Mouse (Mus musculus) forebrain, embryonic 12.5 days (tissue): Measurements from ENCODE around the gene Ifi209. TPM values are rescaled to one million over a fixed set of nuclear protein-coding genes. Genes with fewer than 3 reads are reported as not detected.
"Not testable (repeated sequence)": the region's sequence is repeated elsewhere in the genome, so short reads cannot be mapped to it uniquely, and the experiment has no call there.

ENCODE experiments used
- ATAC-seq: fragments of 200-750 bp; cut with Nextera tagmentation; 2 replicates; pipeline ENCODE4 v1.8.0; 2017; ENCODE audit warnings: moderate TSS enrichment; ENCODE audit not compliant: low FRiP score
- H3K27ac ChIP-seq: fragments of 300-500 bp; sonication (generic); 2 replicates; pipeline ENCODE4 v1.5.1; 2016; ENCODE audit warnings: mild to moderate bottlenecking
- H3K27me3 ChIP-seq: fragments of 300-500 bp; sonication (generic); 2 replicates; pipeline ENCODE4 v1.6.1; 2016; ENCODE audit warnings: mild to moderate bottlenecking
- H3K36me3 ChIP-seq: fragments of 300-500 bp; sonication (generic); replicated peaks from 2 replicates; pipeline ENCODE4 v1.6.1; 2016; ENCODE audit warnings: mild to moderate bottlenecking
- H3K4me1 ChIP-seq: fragments of 300-500 bp; sonication (generic); 2 replicates; pipeline ENCODE4 v1.6.1; 2016
- H3K4me2 ChIP-seq: fragments of 300-500 bp; sonication (generic); 2 replicates; pipeline ENCODE4 v1.6.1; 2016; ENCODE audit warnings: mild to moderate bottlenecking, moderate library complexity
- H3K4me3 ChIP-seq: fragments of 300-500 bp; sonication (generic); replicated peaks from 2 replicates; pipeline ENCODE4 v1.5.1; 2016; ENCODE audit warnings: mild to moderate bottlenecking
- H3K9ac ChIP-seq: fragments of 300-500 bp; sonication (generic); 2 replicates; pipeline ENCODE4 v1.6.1; 2016; ENCODE audit warnings: mild to moderate bottlenecking
- H3K9me3 ChIP-seq: fragments of 300-500 bp; sonication (generic); 2 replicates; pipeline ENCODE4 v1.6.1; 2016
- WGBS: fragments of 180-500 bp; shearing (Covaris S2); methylation state at CpG from one replicate; pipeline ENCODE4 v1.1.7; 2016; 5-methylcytosine and 5-hydroxymethylcytosine counted together
- polyA plus RNA-seq: library from polyadenylated mRNA; unstranded; fragments of >200 nt; fragmentation: Nextera tagmentation; extraction: Ambion mirVana; gene quantifications from 2 replicates; pipeline ENCODE4 v1.2.1, GENCODE M21; 2016

Gene Ifi209
- 0.05 TPM in 1 of 2 replicates, not detected in the other for polyA plus RNA-seq

- H3K9me3 ChIP-seq, H3K9ac ChIP-seq, H3K4me1 ChIP-seq, H3K4me3 ChIP-seq, ATAC-seq, H3K4me2 ChIP-seq, H3K27me3 ChIP-seq, H3K27ac ChIP-seq, H3K36me3 ChIP-seq: not testable (repeated sequence)
- 93% methylated on average over 2 of the region's 2 CpGs for WGBS
Observed at GRCm38 (mm10) chr1:173630622-173631021, at the start of gene Ifi209. TSS of gene Ifi209 (plus strand) at chr1:173630917.

GRCm38 (mm10) chr1:173589698-173590097 is 41.0 kb upstream of the Ifi209 start:
- ATAC-seq, H3K9ac ChIP-seq, H3K4me3 ChIP-seq, H3K27me3 ChIP-seq, H3K4me1 ChIP-seq, H3K9me3 ChIP-seq, H3K27ac ChIP-seq, H3K4me2 ChIP-seq, H3K36me3 ChIP-seq: not testable (repeated sequence)
- WGBS, result 82% methylated on average over 2 of the region's 2 CpGs

- H3K4me1 ChIP-seq, H3K27ac ChIP-seq, H3K36me3 ChIP-seq, ATAC-seq, H3K9me3 ChIP-seq, H3K4me3 ChIP-seq, H3K9ac ChIP-seq, H3K27me3 ChIP-seq, H3K4me2 ChIP-seq: not testable (repeated sequence)
- 82% methylated on average over 3 of the region's 3 CpGs for WGBS
Observed at GRCm38 (mm10) chr1:173598838-173599494, 31.8 kb upstream of the Ifi209 start, which contains the start of gene Ifi213. TSS of gene Ifi213 (minus strand) at chr1:173599274.

GRCm38 (mm10) chr1:173610291-173610690 is 20.4 kb upstream of the Ifi209 start:
- ATAC-seq, H3K4me1 ChIP-seq, H3K9ac ChIP-seq, H3K27ac ChIP-seq, H3K4me3 ChIP-seq, H3K9me3 ChIP-seq, H3K27me3 ChIP-seq, H3K36me3 ChIP-seq, H3K4me2 ChIP-seq: not testable (repeated sequence)
- WGBS, result 69% methylated on average over 3 of the region's 3 CpGs

- not testable (repeated sequence) for H3K4me1 ChIP-seq, H3K9me3 ChIP-seq, H3K36me3 ChIP-seq, H3K4me3 ChIP-seq, H3K4me2 ChIP-seq, H3K27me3 ChIP-seq, ATAC-seq, H3K27ac ChIP-seq, H3K9ac ChIP-seq
- WGBS, result 90% methylated on average over 2 of the region's 2 CpGs
Observed at GRCm38 (mm10) chr1:173622216-173622615, 8.5 kb upstream of the Ifi209 start.

GRCm38 (mm10) chr1:173624052-173624451 is 6.7 kb upstream of the Ifi209 start:
- H3K4me3 ChIP-seq, result no peak overlapping the region
- 91% methylated on average over 2 of the region's 2 CpGs for WGBS
- no peak overlapping the region for H3K27ac ChIP-seq
- H3K36me3 ChIP-seq, result no peaks in the 10 kb centered on the region
- H3K9me3 ChIP-seq, result no peaks in the 10 kb centered on the region
- no peak for ATAC-seq
- H3K27me3 ChIP-seq, result no peaks in the 10 kb centered on the region
- H3K9ac ChIP-seq, result no peak overlapping the region
- no peaks in the 10 kb centered on the region for H3K4me1 ChIP-seq
- H3K4me2 ChIP-seq, result no peak overlapping the region

GRCm38 (mm10) chr1:173626686-173627085 is 4.0 kb upstream of the Ifi209 start:
- H3K4me3 ChIP-seq, result no peak overlapping the region
- no peak for ATAC-seq
- H3K27ac ChIP-seq, result no peak overlapping the region
- WGBS, result 77% methylated on average over 2 of the region's 2 CpGs
- no peak overlapping the region for H3K4me2 ChIP-seq
- no peak overlapping the region for H3K9ac ChIP-seq
- no peaks in the 10 kb centered on the region for H3K36me3 ChIP-seq
- H3K9me3 ChIP-seq, result no peaks in the 10 kb centered on the region
- no peaks in the 10 kb centered on the region for H3K4me1 ChIP-seq
- no peaks in the 10 kb centered on the region for H3K27me3 ChIP-seq

GRCm38 (mm10) chr1:173633969-173634645 is 3.4 kb downstream of the Ifi209 start:
- 90% methylated on average over 5 of the region's 5 CpGs for WGBS
- H3K36me3 ChIP-seq, result no peaks in the 10 kb centered on the region
- no peak overlapping the region for H3K4me3 ChIP-seq

GRCm38 (mm10) chr1:173645393-173645792 is 14.7 kb downstream of the Ifi209 start:
- WGBS, result 86% methylated on average over 2 of the region's 2 CpGs
- H3K4me1 ChIP-seq, result no peaks in the 10 kb centered on the region
- no peak for ATAC-seq
- H3K27me3 ChIP-seq, result no peaks in the 10 kb centered on the region
- no peak overlapping the region for H3K27ac ChIP-seq
- H3K9me3 ChIP-seq, result no peaks in the 10 kb centered on the region
- H3K4me2 ChIP-seq, result no peak overlapping the region
- H3K36me3 ChIP-seq, result no peaks in the 10 kb centered on the region
- no peak overlapping the region for H3K4me3 ChIP-seq
- no peak overlapping the region for H3K9ac ChIP-seq

More at GRCm38 (mm10) chr1:173633969-173634645, 3.4 kb downstream of the Ifi209 start:
- Histone ChIP-seq H3K27ac (no peak overlapping the region), H3K4me2 (no peak overlapping the region), H3K4me1 (no peaks in the 10 kb centered on the region), H3K9ac (no peak overlapping the region), H3K9me3 (no peaks in the 10 kb centered on the region), H3K27me3 (no peaks in the 10 kb centered on the region)
- ATAC-seq, result no peak

- H3K27me3 ChIP-seq, result no peaks in the 10 kb centered on the region
- H3K4me3 ChIP-seq, result no peak overlapping the region
- no peaks in the 10 kb centered on the region for H3K4me1 ChIP-seq
- no peak overlapping the region for H3K9ac ChIP-seq
- ATAC-seq, result no peak
- H3K9me3 ChIP-seq, result no peaks in the 10 kb centered on the region
- H3K4me2 ChIP-seq, result no peak overlapping the region
- H3K36me3 ChIP-seq, result no peaks in the 10 kb centered on the region
- WGBS, result 84% methylated on average over 4 of the region's 4 CpGs
- H3K27ac ChIP-seq, result no peak overlapping the region
Observed at GRCm38 (mm10) chr1:173657973-173658372, 27.3 kb downstream of the Ifi209 start.

- not testable (repeated sequence) for H3K4me2 ChIP-seq, H3K4me1 ChIP-seq, H3K36me3 ChIP-seq, H3K27ac ChIP-seq, ATAC-seq, H3K9ac ChIP-seq, H3K27me3 ChIP-seq, H3K4me3 ChIP-seq, H3K9me3 ChIP-seq
- 52% methylated on average over 3 of the region's 3 CpGs for whole genome bisulfite sequencing
Observed at GRCm38 (mm10) chr1:173673458-173674097, 42.9 kb downstream of the Ifi209 start, which contains the start of gene Ifi208. TSS of gene Ifi208 (plus strand) at chr1:173673675.

GRCm38 (mm10) chr1:173678605-173679004 is 47.9 kb downstream of the Ifi209 start:
- not testable (repeated sequence) for H3K27me3 ChIP-seq, ATAC-seq, H3K4me2 ChIP-seq, H3K9ac ChIP-seq, H3K27ac ChIP-seq, H3K36me3 ChIP-seq, H3K9me3 ChIP-seq, H3K4me3 ChIP-seq, H3K4me1 ChIP-seq
- 89% methylated on average over 1 of the region's 1 CpGs for WGBS
